Mouse (Mus musculus) frontal cortex, postnatal 14 days (tissue): ENCODE measurements around the gene Hdac7.
A peak's percentile ranks its signal among the peaks of the same experiment; 100 is the strongest.

Experiments used
- DNase-seq, 2 experiments: peaks; one replicate each; pipeline ENCODE4 v3.0.0; 2022; ENCODE audit warnings: low spot score in 2 of 2

The Hdac7 gene

GRCm38 (mm10) chr15:97767280-97768186 lies 76.8 kb downstream of the Hdac7 start, which contains the start of gene Rapgef3:
Gene Rapgef3 (minus strand): TSS chr15:97767972.
- DNase-seq: peak; percentile 64 to 65

GRCm38 (mm10) chr15:97766594-97767279 lies 77.6 kb downstream of the Hdac7 start:
- no peak for DNase-seq

- DNase-seq: no peak
Observed at GRCm38 (mm10) chr15:97766194-97766593, 78.1 kb downstream of the Hdac7 start.

- DNase-seq: no peak
Observed at GRCm38 (mm10) chr15:97765090-97765794, 79.1 kb downstream of the Hdac7 start.

- DNase-seq: no peak
Observed at GRCm38 (mm10) chr15:97764532-97764931, 79.8 kb downstream of the Hdac7 start.

GRCm38 (mm10) chr15:97763256-97764049 lies 80.8 kb downstream of the Hdac7 start:
- DNase-seq: no peak

GRCm38 (mm10) chr15:97762733-97763132 lies 81.6 kb downstream of the Hdac7 start:
- no peak for DNase-seq

GRCm38 (mm10) chr15:97761438-97761837 lies 82.9 kb downstream of the Hdac7 start:
- no peak for DNase-seq

GRCm38 (mm10) chr15:97760952-97761351 lies 83.3 kb downstream of the Hdac7 start:
- DNase-seq: no peak

GRCm38 (mm10) chr15:97760006-97760405 lies 84.3 kb downstream of the Hdac7 start:
- no peak for DNase-seq

- no peak for DNase-seq
Observed at GRCm38 (mm10) chr15:97755361-97755760, 88.9 kb downstream of the Hdac7 start.

GRCm38 (mm10) chr15:97754476-97754875 lies 89.8 kb downstream of the Hdac7 start:
- no peak for DNase-seq

GRCm38 (mm10) chr15:97752491-97752890 lies 91.8 kb downstream of the Hdac7 start:
- DNase-seq: no peak

- no peak for DNase-seq
Observed at GRCm38 (mm10) chr15:97751676-97752075, 92.6 kb downstream of the Hdac7 start.

GRCm38 (mm10) chr15:97750697-97751096 lies 93.6 kb downstream of the Hdac7 start:
- peak; percentile 70 to 86 for DNase-seq

GRCm38 (mm10) chr15:97749841-97750240 lies 94.5 kb downstream of the Hdac7 start:
- DNase-seq: no peak

GRCm38 (mm10) chr15:97749397-97749796 lies 94.9 kb downstream of the Hdac7 start:
- no peak for DNase-seq

GRCm38 (mm10) chr15:97748964-97749363 lies 95.3 kb downstream of the Hdac7 start:
- DNase-seq: no peak

GRCm38 (mm10) chr15:97748309-97748708 lies 96.0 kb downstream of the Hdac7 start:
- no peak for DNase-seq

- no peak for DNase-seq
Observed at GRCm38 (mm10) chr15:97747486-97747885, 96.8 kb downstream of the Hdac7 start.

GRCm38 (mm10) chr15:97746748-97747147 lies 97.6 kb downstream of the Hdac7 start:
- no peak for DNase-seq
